Mouse (Mus musculus) forebrain, embryonic 12.5 days (tissue): Measurements from ENCODE around the gene Nkain4. TPM values are rescaled to one million over a fixed set of nuclear protein-coding genes. Genes with fewer than 3 reads are reported as not detected.

ENCODE experiments used
- ATAC-seq: fragments of 200-750 bp; cut with Nextera tagmentation; 2 replicates; pipeline ENCODE4 v1.8.0; 2017; ENCODE audit warnings: moderate TSS enrichment; ENCODE audit not compliant: low FRiP score
- H3K27ac ChIP-seq: fragments of 300-500 bp; sonication (generic); 2 replicates; pipeline ENCODE4 v1.5.1; 2016; ENCODE audit warnings: mild to moderate bottlenecking
- H3K27me3 ChIP-seq: fragments of 300-500 bp; sonication (generic); 2 replicates; pipeline ENCODE4 v1.6.1; 2016; ENCODE audit warnings: mild to moderate bottlenecking
- H3K36me3 ChIP-seq: fragments of 300-500 bp; sonication (generic); replicated peaks from 2 replicates; pipeline ENCODE4 v1.6.1; 2016; ENCODE audit warnings: mild to moderate bottlenecking
- H3K4me1 ChIP-seq: fragments of 300-500 bp; sonication (generic); 2 replicates; pipeline ENCODE4 v1.6.1; 2016
- H3K4me2 ChIP-seq: fragments of 300-500 bp; sonication (generic); 2 replicates; pipeline ENCODE4 v1.6.1; 2016; ENCODE audit warnings: mild to moderate bottlenecking, moderate library complexity
- H3K4me3 ChIP-seq: fragments of 300-500 bp; sonication (generic); replicated peaks from 2 replicates; pipeline ENCODE4 v1.5.1; 2016; ENCODE audit warnings: mild to moderate bottlenecking
- H3K9ac ChIP-seq: fragments of 300-500 bp; sonication (generic); 2 replicates; pipeline ENCODE4 v1.6.1; 2016; ENCODE audit warnings: mild to moderate bottlenecking
- H3K9me3 ChIP-seq: fragments of 300-500 bp; sonication (generic); 2 replicates; pipeline ENCODE4 v1.6.1; 2016
- WGBS: fragments of 180-500 bp; shearing (Covaris S2); methylation state at CpG from one replicate; pipeline ENCODE4 v1.1.7; 2016; 5-methylcytosine and 5-hydroxymethylcytosine counted together
- microRNA-seq: library from miRNA; unstranded; fragments of <30 nt; microRNA quantifications from one replicate; pipeline ENCODE4, GENCODE M21; 2017
- polyA plus RNA-seq: library from polyadenylated mRNA; unstranded; fragments of >200 nt; fragmentation: Nextera tagmentation; extraction: Ambion mirVana; gene quantifications from 2 replicates; pipeline ENCODE4 v1.2.1, GENCODE M21; 2016

Nkain4 gene
- polyA plus RNA-seq, 1 experiment from 2014 or later, result 43.5 TPM

GRCm38 (mm10) chr2:180890422-180891074, 64.0 kb downstream of the Nkain4 start:
- WGBS, result 3% methylated on average over 29 of the region's 29 CpGs

GRCm38 (mm10) chr2:180889921-180890280, 64.6 kb downstream of the Nkain4 start:
- Histone ChIP-seq H3K4me1 (peaks cover 76% of the 10 kb centered on the region), H3K4me3 (peak overlapping the region; percentile 43; the same call in 1 of the 2 replicates), H3K4me2 (peak overlapping the region; percentile 68), H3K27me3 (peaks cover 32% of the 10 kb centered on the region; the same call in 1 of the 2 replicates), H3K9ac (peak overlapping the region; percentile 97), H3K9me3 (no peaks in the 10 kb centered on the region), H3K27ac (peak overlapping the region; percentile 99), H3K36me3 (peaks cover 5% of the 10 kb centered on the region)
- WGBS, result 4% methylated on average over 4 of the region's 4 CpGs
- ATAC-seq, result 0 out of 2 replicates have a peak, but pooled peaks have one; percentile 0

More at GRCm38 (mm10) chr2:180890422-180891074, 64.0 kb downstream of the Nkain4 start:
- peak overlapping the region; percentile 68 for H3K4me2 ChIP-seq
- peak overlapping the region; percentile 97 for H3K9ac ChIP-seq
- ATAC-seq, result no peak
- no peaks in the 10 kb centered on the region for H3K9me3 ChIP-seq
- H3K36me3 ChIP-seq, result no peaks in the 10 kb centered on the region; the same call in 1 of the 2 replicates
- H3K4me3 ChIP-seq, result peak overlapping the region; percentile 90
- H3K4me1 ChIP-seq, result peaks cover 77% of the 10 kb centered on the region
- H3K27me3 ChIP-seq, result peaks cover 32% of the 10 kb centered on the region; the same call in 1 of the 2 replicates
- peak overlapping the region; percentile 99 for H3K27ac ChIP-seq

GRCm38 (mm10) chr2:180889271-180889920, 65.1 kb downstream of the Nkain4 start:
- Histone ChIP-seq H3K4me2 (peak overlapping the region; percentile 68), H3K9me3 (no peaks in the 10 kb centered on the region), H3K4me1 (peaks cover 77% of the 10 kb centered on the region), H3K27me3 (peaks cover 32% of the 10 kb centered on the region; the same call in 1 of the 2 replicates), H3K36me3 (peaks cover 8% of the 10 kb centered on the region), H3K9ac (peak overlapping the region; percentile 70), H3K27ac (peak overlapping the region; percentile 99), H3K4me3 (peak overlapping the region; percentile 43)
- 1% methylated on average over 19 of the region's 19 CpGs for WGBS
- 0 out of 2 replicates have a peak, but pooled peaks have one; percentile 5 for ATAC-seq

- no peak for ATAC-seq
- Histone ChIP-seq H3K27ac (0 out of 2 replicates have a peak overlapping the region, but pooled peaks have one; percentile 2), H3K9ac (no peak overlapping the region), H3K27me3 (0 out of 2 replicates have a peak, but pooled peaks cover 5% of the 10 kb centered on the region), H3K4me1 (peaks cover 62% of the 10 kb centered on the region), H3K4me3 (no peak overlapping the region), H3K9me3 (no peaks in the 10 kb centered on the region), H3K4me2 (no peak overlapping the region), H3K36me3 (peaks cover 20% of the 10 kb centered on the region)
- 84% methylated on average over 5 of the region's 5 CpGs for WGBS
These were observed 69.2 kb downstream of the Nkain4 start for GRCm38 (mm10) chr2:180885270-180885669.

Small RNA genes lying within 50 kb of the gene (microRNA-seq; reads per million reads assigned to microRNA genes)
- gene Mir124a-3, result 7.5 reads per million, percentile 23 among the genes with 10 or more reads in this experiment

Other genes with a start within 250 kb of the Nkain4 start
- gene Dido1, start 244.7 kb downstream of the Nkain4 start, polyA plus RNA-seq, result 42.2 and 42.7 TPM in 2 replicates
- gene Gid8, start 244.6 kb downstream of the Nkain4 start, polyA plus RNA-seq, result 52.0 and 54.7 TPM in 2 replicates
- 0.37 and 0.55 TPM in 2 replicates for gene Slc17a9, start 229.4 kb downstream of the Nkain4 start, polyA plus RNA-seq
- 1.3 and 3.2 TPM in 2 replicates for gene Bhlhe23, start 177.8 kb downstream of the Nkain4 start, polyA plus RNA-seq
- 62.6 and 64.5 TPM in 2 replicates for gene Ythdf1, start 33.8 kb downstream of the Nkain4 start, polyA plus RNA-seq
- 0.11 and 0.41 TPM in 2 replicates for gene Birc7, start 25.7 kb downstream of the Nkain4 start, polyA plus RNA-seq
- gene Arfgap1, start 12.5 kb upstream of the Nkain4 start, polyA plus RNA-seq, result 85.2 and 87.7 TPM in 2 replicates
- gene Col20a1, start 31.8 kb upstream of the Nkain4 start, polyA plus RNA-seq, result 0.45 and 0.51 TPM in 2 replicates
- 20.2 and 20.8 TPM in 2 replicates for gene Chrna4, start 88.8 kb upstream of the Nkain4 start, polyA plus RNA-seq
- gene Kcnq2, start 180.6 kb upstream of the Nkain4 start, polyA plus RNA-seq, result 28.6 and 30.0 TPM in 2 replicates
- 1.1 and 1.4 TPM in 2 replicates for gene Eef1a2, start 202.3 kb upstream of the Nkain4 start, polyA plus RNA-seq
- gene Ppdpf, start 232.5 kb upstream of the Nkain4 start, polyA plus RNA-seq, result 483 and 484 TPM in 2 replicates
- not detected in 2 replicates for gene Ptk6, start 248.1 kb upstream of the Nkain4 start, polyA plus RNA-seq